Mouse (Mus musculus) CD8-positive naive resting alpha-beta T cell, adult 2 months (primary cell): ENCODE measurements around the gene Msantd4.
A peak's percentile ranks its signal among the peaks of the same experiment; 100 is the strongest.
"Not testable (repeated sequence)": the region's sequence is repeated elsewhere in the genome, so short reads cannot be mapped to it uniquely, and the experiment has no call there.

Experiments
- DNase-seq, 2 experiments: peaks; one replicate each; pipeline ENCODE4 v3.0.0; 2022; ENCODE audit warnings: low read depth in 2 of 2, low spot score in 2 of 2

Gene Msantd4

GRCm38 (mm10) chr9:4375828-4376639 is at the start of gene Msantd4:
TSS of gene Msantd4 (plus strand) at chr9:4376562.
- DNase-seq: peak; percentile 93 to 94

- no peak for DNase-seq
These were observed 23.2 kb upstream of the Msantd4 start for GRCm38 (mm10) chr9:4353163-4353562.

DNA sequence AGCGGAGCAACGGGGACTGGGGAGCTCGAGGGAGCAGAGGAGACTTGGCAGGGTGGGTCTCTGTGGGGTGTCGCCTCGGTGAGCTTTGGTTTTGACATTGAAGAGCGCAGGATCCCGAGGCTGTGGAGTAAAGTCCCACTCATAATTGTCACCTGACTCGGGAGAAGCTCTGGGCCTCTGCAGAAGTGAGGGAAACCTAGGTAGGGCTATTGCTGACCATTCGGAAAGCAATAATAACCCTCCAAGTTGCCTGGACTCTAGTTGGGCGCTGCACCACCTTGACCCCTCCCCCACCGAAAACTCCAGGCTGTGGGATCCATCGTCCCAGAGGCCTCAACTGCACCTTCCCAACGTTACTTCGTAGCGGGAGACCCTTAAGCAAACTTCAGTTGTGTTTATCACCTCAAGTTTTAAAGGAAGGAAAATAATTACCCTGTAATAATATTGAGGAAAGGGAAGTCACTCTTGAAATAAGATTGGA is 318 bp downstream of the Msantd4 start:
- DNase-seq: no peak

DNA sequence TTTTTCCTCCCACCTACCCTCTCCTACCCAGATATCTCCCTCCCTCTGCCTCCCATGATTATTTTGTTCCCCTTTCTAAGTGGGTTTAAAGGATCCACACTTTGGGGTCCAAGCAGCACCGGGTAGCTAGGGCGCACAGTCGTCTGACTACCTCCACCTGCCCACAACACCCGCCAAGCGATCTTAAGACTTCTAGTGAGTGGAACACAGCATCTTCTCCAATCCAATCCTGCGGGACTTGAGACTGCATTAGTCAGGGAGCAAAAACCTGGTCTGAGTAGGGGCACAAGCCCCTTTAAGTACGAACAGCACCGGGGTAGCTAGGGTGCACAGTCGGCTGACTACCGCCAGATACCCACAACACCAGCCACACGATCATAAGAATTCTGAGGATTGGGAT is 24.4 kb downstream of the Msantd4 start:
- DNase-seq: not testable (repeated sequence)
